Mouse (Mus musculus): ENCODE results near the gene Vcl.

Vcl gene
- long read RNA-seq, experiment 1, partial matches to known transcripts: 8 of 8 reads
- long read RNA-seq, experiment 1, other reads (novel, unspliced or antisense): 0 of 8 reads
- long read RNA-seq, experiment 2, partial matches to known transcripts: 11 of 11 reads
- long read RNA-seq, experiment 2, other reads (novel, unspliced or antisense): 0 of 11 reads

GRCm38 (mm10) chr14:20928848-20929745 lies at the start of gene Vcl:
TSS of gene Vcl (plus strand) at chr14:20929398.
- intact Hi-C loops (cut with DNase I): loop anchor here (5.0 kb wide), 1 partner anchor 63 kb away; no protein-coding TSS in a partner anchor

GRCm38 (mm10) chr14:20884691-20885090 lies 44.5 kb upstream of the Vcl start:
- intact Hi-C loops (cut with DNase I): loop anchor here (5.0 kb wide), 1 partner anchor 38 kb away; no protein-coding TSS in a partner anchor

GRCm38 (mm10) chr14:20885091-20885888 lies 43.9 kb upstream of the Vcl start:
- intact Hi-C loops (cut with DNase I): no loop called here

- intact Hi-C loops (cut with DNase I): no loop called here
These were observed 42.9 kb upstream of the Vcl start for GRCm38 (mm10) chr14:20886266-20886665.

GRCm38 (mm10) chr14:20887541-20888085 lies 41.6 kb upstream of the Vcl start:
- intact Hi-C loops (cut with DNase I): no loop called here

- intact Hi-C loops (cut with DNase I): no loop called here
These were observed 37.2 kb upstream of the Vcl start for GRCm38 (mm10) chr14:20891941-20892402.

GRCm38 (mm10) chr14:20893815-20894214 lies 35.4 kb upstream of the Vcl start:
- intact Hi-C loops (cut with DNase I): no loop called here

GRCm38 (mm10) chr14:20901267-20901666 lies 27.9 kb upstream of the Vcl start:
- intact Hi-C loops (cut with DNase I): no loop called here

- intact Hi-C loops (cut with DNase I): no loop called here
These were observed 26.1 kb upstream of the Vcl start for GRCm38 (mm10) chr14:20903137-20903536.

- intact Hi-C loops (cut with DNase I): no loop called here
These were observed 17.4 kb upstream of the Vcl start for GRCm38 (mm10) chr14:20911811-20912210.

GRCm38 (mm10) chr14:20914415-20914814 lies 14.8 kb upstream of the Vcl start:
- intact Hi-C loops (cut with DNase I): no loop called here

GRCm38 (mm10) chr14:20916625-20917612 lies 12.3 kb upstream of the Vcl start:
- intact Hi-C loops (cut with DNase I): no loop called here

- intact Hi-C loops (cut with DNase I): loop anchor here (5.0 kb wide), 1 partner anchor 42 kb away; no protein-coding TSS in a partner anchor
These were observed 5.0 kb upstream of the Vcl start for GRCm38 (mm10) chr14:20924071-20924789.

- intact Hi-C loops (cut with DNase I): loop anchor here (5.0 kb wide), 1 partner anchor 65 kb away; no protein-coding TSS in a partner anchor
These were observed 1.5 kb upstream of the Vcl start for GRCm38 (mm10) chr14:20927470-20928307.

GRCm38 (mm10) chr14:20928308-20928685 lies 901 bp upstream of the Vcl start:
- intact Hi-C loops (cut with DNase I): loop anchor here (5.0 kb wide), 1 partner anchor 64 kb away; no protein-coding TSS in a partner anchor

- intact Hi-C loops (cut with DNase I): loop anchor here (5.0 kb wide), 1 partner anchor 62 kb away; no protein-coding TSS in a partner anchor
These were observed 726 bp downstream of the Vcl start for GRCm38 (mm10) chr14:20929814-20930434.

- intact Hi-C loops (cut with DNase I): no loop called here
These were observed 1.5 kb downstream of the Vcl start for GRCm38 (mm10) chr14:20930481-20931391.

Data from adrenal gland (tissue).